Mouse (Mus musculus) testis, adult 2 months (tissue): ENCODE data around the gene Adamtsl5. TPM values are rescaled to one million over a fixed set of nuclear protein-coding genes. Genes with fewer than 3 reads are reported as not detected.

Experiments
- H3K27ac ChIP-seq: fragments of 200-500 bp; 2 replicates; pipeline ENCODE4 v1.5.1; 2012; ENCODE audit warnings: low read depth, low read length; ENCODE audit not compliant: control insufficient read depth, insufficient read depth
- H3K27me3 ChIP-seq: fragments of 200-500 bp; 2 replicates; pipeline ENCODE4 v1.6.1; 2012; ENCODE audit warnings: mild to moderate bottlenecking, low read length, moderate library complexity; ENCODE audit not compliant: control insufficient read depth, insufficient read depth
- H3K36me3 ChIP-seq: fragments of 200-500 bp; 2 replicates; pipeline ENCODE4 v1.6.1; 2012; ENCODE audit warnings: mild to moderate bottlenecking, low read length; ENCODE audit not compliant: control insufficient read depth, insufficient read depth
- H3K4me1 ChIP-seq: fragments of 200-500 bp; 2 replicates; pipeline ENCODE4 v1.6.1; 2012; ENCODE audit warnings: low read length; ENCODE audit not compliant: control insufficient read depth, insufficient read depth
- H3K4me3 ChIP-seq: fragments of 200-500 bp; 2 replicates; pipeline ENCODE4 v1.5.1; 2012; ENCODE audit warnings: low read depth, mild to moderate bottlenecking, low read length, moderate library complexity, mixed read lengths; ENCODE audit not compliant: control insufficient read depth
- CTCF ChIP-seq: fragments of 200-500 bp; IDR thresholded peaks from 2 replicates; pipeline ENCODE4 v1.5.1; 2012; ENCODE audit warnings: low read depth, mild to moderate bottlenecking, inconsistent platforms, low read length, moderate library complexity; ENCODE audit not compliant: control insufficient read depth, insufficient read depth, insufficient replicate concordance
- POLR2A ChIP-seq: fragments of 200-500 bp; IDR thresholded peaks from 2 replicates; pipeline ENCODE4 v1.6.1; 2012; ENCODE audit warnings: low read depth, mild to moderate bottlenecking, inconsistent platforms, low read length, moderate library complexity; ENCODE audit not compliant: control insufficient read depth
- polyA plus RNA-seq: library from polyadenylated mRNA; depleted of rRNA; stranded (reverse); fragments of >200 nt; gene quantifications from 2 replicates; pipeline ENCODE4 v1.2.3, GENCODE M21; 2012

Adamtsl5 gene
- polyA plus RNA-seq, 1 experiment = 3.3 TPM

DNA sequence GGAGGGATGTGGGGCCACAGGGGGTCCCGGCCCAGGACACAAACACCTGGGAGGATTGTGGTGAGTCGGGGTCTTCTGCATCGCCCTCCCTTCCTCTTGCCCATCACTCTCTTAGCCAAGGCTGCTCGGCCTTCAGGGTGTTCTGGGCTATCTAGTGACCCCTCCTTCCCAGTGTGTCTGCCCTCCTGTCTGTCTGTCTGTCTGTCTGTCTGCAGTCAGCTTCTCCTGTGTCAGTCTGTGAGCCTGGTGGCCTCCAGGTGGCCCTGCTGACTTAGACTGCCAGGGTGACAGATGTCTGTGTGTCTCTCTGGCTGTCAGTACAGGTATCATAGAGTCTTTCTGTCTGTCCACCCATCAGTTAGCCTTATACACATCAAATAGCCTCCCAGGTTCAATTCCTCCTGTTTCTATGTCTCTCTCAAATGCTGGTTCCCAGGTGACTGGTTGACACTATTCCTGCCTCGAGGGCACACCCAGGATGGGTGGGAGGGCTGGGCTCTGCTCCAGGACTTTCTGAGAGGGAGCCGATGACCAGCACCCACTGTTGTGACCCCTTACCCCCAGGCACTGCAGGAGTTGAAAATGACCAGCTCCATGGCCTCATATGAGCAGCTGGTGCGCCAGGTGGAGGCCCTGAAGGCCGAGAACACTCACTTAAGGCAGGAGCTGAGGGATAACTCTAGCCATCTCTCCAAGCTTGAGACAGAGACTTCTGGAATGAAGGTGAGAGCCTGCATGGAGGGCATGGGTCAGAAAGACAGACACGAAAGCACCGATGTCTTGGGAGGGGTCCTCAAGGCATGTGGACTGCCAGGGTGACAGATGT, 46.7 kb downstream of the Adamtsl5 start:
- no peaks in the 10 kb centered on the region for H3K36me3 ChIP-seq
- H3K27ac ChIP-seq = no peak overlapping the region
- H3K4me1 ChIP-seq = peaks cover 10% of the 10 kb centered on the region
- TF ChIP-seq POLR2A (no peak), CTCF (no peak)
- H3K27me3 ChIP-seq = no peaks in the 10 kb centered on the region
- no peak overlapping the region for H3K4me3 ChIP-seq

DNA sequence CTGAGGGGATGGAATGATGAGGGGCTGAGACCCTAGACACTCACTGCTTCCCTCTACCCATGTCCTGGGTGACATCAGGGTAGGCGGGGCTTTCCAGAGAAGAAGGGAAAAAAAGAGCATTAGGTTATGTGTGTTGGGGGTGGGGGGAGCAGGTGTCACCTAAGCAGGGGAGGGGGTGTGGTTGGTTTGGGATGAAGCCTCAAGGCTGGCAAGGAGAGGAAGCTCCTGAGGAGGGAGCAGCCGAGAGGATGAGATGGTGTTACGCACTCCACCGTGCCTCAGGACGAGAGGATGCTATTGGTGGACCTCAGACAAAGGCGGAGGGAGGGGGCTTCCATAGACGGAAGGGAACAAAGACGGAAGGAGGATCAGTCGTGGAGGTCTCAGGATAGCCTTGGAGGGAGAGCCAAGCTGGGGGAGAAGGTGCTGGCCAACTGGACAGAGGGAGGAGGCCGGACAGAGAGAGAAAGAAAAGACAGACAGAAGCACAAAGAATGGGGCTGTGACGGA, 47.5 kb downstream of the Adamtsl5 start:
- H3K27me3 ChIP-seq = no peaks in the 10 kb centered on the region
- no peaks in the 10 kb centered on the region for H3K36me3 ChIP-seq
- H3K4me1 ChIP-seq = peaks cover 14% of the 10 kb centered on the region
- H3K4me3 ChIP-seq = no peak overlapping the region
- H3K27ac ChIP-seq = no peak overlapping the region
- TF ChIP-seq POLR2A (no peak), CTCF (no peak)

- no peaks in the 10 kb centered on the region for H3K36me3 ChIP-seq
- no peak for TF ChIP-seq CTCF
- TF ChIP-seq POLR2A = no peak
- no peak overlapping the region for H3K27ac ChIP-seq
- H3K4me3 ChIP-seq = no peak overlapping the region
- no peaks in the 10 kb centered on the region for H3K27me3 ChIP-seq
- peaks cover 17% of the 10 kb centered on the region for H3K4me1 ChIP-seq
These were observed 48.4 kb downstream of the Adamtsl5 start for GRCm38 (mm10) chr10:80299824-80300223.

GRCm38 (mm10) chr10:80299301-80299700, 48.9 kb downstream of the Adamtsl5 start:
- H3K27ac ChIP-seq = no peak overlapping the region
- H3K27me3 ChIP-seq = no peaks in the 10 kb centered on the region
- peaks cover 17% of the 10 kb centered on the region for H3K4me1 ChIP-seq
- TF ChIP-seq POLR2A = no peak
- TF ChIP-seq CTCF = no peak
- H3K36me3 ChIP-seq = no peaks in the 10 kb centered on the region
- peak overlapping the region; percentile 5 for H3K4me3 ChIP-seq

DNA sequence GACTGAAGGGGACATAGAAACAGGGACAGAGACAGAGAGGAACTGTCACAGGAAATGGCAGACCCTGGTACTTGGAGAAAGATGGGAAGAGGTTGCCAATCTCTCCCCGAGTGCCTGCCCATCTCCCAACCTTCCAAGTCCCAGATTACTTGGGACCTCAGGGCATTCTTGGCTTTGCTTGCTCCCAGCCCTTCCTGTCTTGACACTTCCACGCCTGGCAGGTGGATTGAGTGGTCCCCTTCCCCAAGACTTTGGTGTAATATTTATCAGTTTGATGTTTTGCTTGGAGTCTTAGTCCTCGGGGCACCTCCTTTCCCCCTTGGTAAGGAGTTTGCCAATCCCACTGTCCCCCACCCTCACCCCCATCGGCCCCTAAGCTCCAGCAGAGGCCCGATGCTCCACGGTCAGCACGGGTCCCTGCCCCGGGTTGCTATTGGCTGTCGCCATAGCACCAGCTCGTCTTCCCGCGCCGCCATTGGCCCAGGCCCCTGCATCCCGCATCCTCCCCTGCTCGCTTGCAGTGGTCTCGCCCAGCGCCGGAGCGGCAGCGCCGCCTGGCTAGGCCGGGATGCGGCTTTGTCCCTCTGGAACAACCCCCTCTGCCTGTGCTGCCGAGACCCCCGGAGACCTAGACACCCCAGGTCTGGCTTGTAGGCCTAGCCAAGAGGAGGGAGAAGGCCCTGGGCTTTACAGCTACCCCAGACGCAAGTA, 49.5 kb downstream of the Adamtsl5 start:
- Histone ChIP-seq H3K27ac (no peak overlapping the region), H3K4me1 (peaks cover 17% of the 10 kb centered on the region), H3K27me3 (no peaks in the 10 kb centered on the region), H3K36me3 (no peaks in the 10 kb centered on the region), H3K4me3 (peak overlapping the region; percentile 5)
- TF ChIP-seq POLR2A (no peak), CTCF (no peak)

DNA sequence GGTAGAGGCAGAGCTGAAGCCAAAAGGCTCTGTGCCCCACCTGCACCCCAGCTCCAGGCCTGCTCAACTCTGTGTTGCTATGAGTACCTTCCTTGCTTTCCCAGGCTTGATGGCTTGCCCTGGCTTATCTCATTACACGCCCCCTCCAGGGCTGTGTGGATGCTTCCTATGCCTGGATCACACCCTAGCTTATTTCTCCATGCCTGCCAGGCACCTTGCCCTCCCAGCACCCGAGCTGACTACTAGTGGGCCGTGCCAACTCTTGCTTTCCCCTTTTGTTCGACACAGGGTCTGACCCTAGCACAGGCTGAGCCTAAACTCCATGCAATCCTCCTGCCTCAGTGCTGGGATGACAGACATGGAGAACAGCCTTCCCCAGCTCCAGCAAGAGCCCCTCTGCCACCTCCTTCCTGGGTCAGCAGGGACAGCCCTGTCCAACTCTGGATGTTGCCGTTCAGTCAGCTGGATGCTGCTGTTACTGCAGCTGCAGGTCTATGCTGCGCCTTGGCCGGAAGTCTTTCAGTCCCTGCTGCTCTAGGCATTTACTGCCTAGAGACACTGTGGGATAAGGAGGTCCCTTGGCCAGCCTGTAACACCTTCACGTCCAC, 50.6 kb downstream of the Adamtsl5 start:
- no peaks in the 10 kb centered on the region for H3K27me3 ChIP-seq
- H3K4me1 ChIP-seq = peaks cover 23% of the 10 kb centered on the region
- H3K27ac ChIP-seq = no peak overlapping the region
- H3K36me3 ChIP-seq = peaks cover 1% of the 10 kb centered on the region; the same call in 1 of the 2 replicates
- no peak overlapping the region for H3K4me3 ChIP-seq
- TF ChIP-seq POLR2A (no peak), CTCF (no peak)

GRCm38 (mm10) chr10:80296824-80297223, 51.4 kb downstream of the Adamtsl5 start:
- Histone ChIP-seq H3K4me3 (no peak overlapping the region), H3K27me3 (no peaks in the 10 kb centered on the region), H3K36me3 (peaks cover 1% of the 10 kb centered on the region; the same call in 1 of the 2 replicates), H3K27ac (no peak overlapping the region), H3K4me1 (peaks cover 23% of the 10 kb centered on the region)
- TF ChIP-seq POLR2A = no peak
- TF ChIP-seq CTCF = no peak
